Mouse (Mus musculus) gonadal fat pad, adult 2 months (tissue): ENCODE results near the gene Nt5dc2. TPM values are rescaled to one million over a fixed set of nuclear protein-coding genes. Genes with fewer than 3 reads are reported as not detected.

Experiments used
- DNase-seq: peaks from one replicate; pipeline ENCODE4 v3.0.0-alpha.2; 2012; ENCODE audit warnings: low read depth
- polyA plus RNA-seq: library from polyadenylated mRNA; depleted of rRNA; stranded (reverse); fragments of >200 nt; gene quantifications from 2 replicates; pipeline ENCODE4 v1.2.3, GENCODE M21; 2012

Nt5dc2 gene
- polyA plus RNA-seq, 1 experiment = 58.8 TPM

DNA sequence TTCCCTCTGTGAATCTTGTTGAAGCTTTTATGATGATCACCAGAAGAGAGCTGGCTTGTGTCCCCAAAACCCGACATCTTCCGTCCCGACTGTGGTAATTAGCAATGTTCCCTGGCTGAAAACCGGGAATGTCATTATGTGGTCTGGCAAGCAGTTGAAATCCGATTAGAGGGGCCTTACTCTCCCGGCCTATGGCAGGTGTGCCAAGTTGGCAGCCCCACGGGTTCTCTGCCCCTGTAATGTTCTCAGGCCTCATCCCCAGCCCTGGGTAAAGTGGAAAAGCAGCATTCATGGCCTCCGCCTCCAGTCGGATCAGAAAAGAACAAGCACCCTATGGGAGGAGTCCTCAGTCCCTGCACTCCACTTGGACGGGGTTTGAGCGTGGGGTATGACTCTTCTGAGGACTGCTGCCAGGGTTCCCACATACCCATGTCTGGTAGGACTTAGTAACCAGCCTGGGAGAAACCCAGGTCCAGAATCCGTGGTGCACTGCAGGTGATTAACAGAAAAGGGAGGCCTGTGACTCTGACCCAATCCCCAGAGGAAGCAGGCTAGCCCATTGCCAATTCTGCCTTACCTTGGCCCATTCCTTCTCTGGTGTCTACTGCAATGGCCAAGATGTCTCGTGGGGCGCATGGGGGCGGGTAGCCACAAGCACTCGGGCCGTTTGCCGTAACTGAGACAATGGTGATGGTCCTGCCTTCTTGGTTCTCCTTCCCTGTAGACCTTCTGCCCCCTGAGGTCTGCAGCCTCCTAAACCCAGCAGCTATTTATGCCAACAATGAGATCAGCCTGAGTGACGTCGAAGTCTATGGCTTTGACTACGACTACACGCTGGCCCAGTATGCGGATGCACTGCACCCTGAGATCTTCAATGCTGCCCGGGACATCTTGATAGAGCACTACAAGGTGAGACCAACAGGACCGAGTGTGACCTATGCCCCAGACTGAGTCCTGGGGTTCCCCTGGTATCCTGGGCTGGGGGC, 3.5 kb downstream of the Nt5dc2 start:
- no peak for DNase-seq

- no peak for DNase-seq
These were observed 4.9 kb downstream of the Nt5dc2 start for GRCm38 (mm10) chr14:31135495-31136410.

- DNase-seq = no peak
These were observed 5.8 kb downstream of the Nt5dc2 start for GRCm38 (mm10) chr14:31136411-31137280.

GRCm38 (mm10) chr14:31137281-31137595, 6.4 kb downstream of the Nt5dc2 start:
- DNase-seq = no peak

DNA sequence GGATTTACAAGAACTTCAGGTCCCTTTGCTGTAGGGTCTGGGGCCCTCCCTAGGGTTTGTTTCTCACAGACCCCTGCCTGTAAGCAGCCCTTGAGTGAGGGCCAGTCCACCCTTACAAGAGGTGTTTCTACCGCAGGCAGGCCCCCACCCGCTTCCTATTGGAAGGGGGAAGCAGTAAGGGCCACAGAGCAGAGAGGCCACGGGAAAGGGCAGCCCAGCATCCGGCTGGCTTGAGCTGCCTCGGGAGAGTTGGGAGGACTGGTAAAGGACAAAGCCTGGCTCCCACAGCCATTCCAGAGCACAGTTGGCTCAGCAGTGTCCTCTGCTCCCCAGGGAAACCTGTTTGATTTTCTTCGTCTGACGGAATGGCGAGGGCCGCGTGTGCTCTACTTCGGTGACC, 6.9 kb downstream of the Nt5dc2 start:
- no peak for DNase-seq

GRCm38 (mm10) chr14:31138219-31138896, 7.5 kb downstream of the Nt5dc2 start:
- DNase-seq = no peak

DNA sequence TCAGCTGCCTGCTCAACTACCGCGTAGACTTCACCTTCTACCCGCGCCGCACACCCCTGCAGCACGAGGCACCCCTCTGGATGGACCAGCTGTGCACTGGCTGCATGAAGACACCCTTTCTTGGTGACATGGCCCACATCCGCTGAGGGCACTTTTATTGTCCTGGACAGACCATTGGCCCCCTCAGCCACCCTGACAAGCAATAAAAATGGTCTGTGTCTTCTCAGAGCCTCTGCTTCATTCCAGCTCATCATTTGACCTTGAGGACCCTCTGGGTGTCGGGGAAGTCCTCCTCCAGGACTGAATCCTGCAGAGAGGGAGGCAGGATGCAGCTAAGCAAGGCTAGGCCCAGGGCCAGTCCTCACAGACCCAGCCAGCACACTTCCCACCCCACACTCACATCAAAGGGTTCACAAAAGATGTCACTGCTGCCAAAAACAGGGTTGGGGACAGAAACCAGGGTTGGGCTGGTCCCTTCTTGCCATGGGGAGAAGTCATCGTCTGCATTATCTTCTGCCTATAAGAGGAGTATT, 8.1 kb downstream of the Nt5dc2 start:
- no peak for DNase-seq

- no peak for DNase-seq
These were observed 8.8 kb downstream of the Nt5dc2 start for GRCm38 (mm10) chr14:31139666-31140065.

- no peak for DNase-seq
These were observed 9.3 kb downstream of the Nt5dc2 start for GRCm38 (mm10) chr14:31140141-31140540.

- no peak for DNase-seq
These were observed 10.2 kb downstream of the Nt5dc2 start for GRCm38 (mm10) chr14:31141011-31141410.

GRCm38 (mm10) chr14:31145694-31146093, 14.8 kb downstream of the Nt5dc2 start:
- DNase-seq = no peak

DNA sequence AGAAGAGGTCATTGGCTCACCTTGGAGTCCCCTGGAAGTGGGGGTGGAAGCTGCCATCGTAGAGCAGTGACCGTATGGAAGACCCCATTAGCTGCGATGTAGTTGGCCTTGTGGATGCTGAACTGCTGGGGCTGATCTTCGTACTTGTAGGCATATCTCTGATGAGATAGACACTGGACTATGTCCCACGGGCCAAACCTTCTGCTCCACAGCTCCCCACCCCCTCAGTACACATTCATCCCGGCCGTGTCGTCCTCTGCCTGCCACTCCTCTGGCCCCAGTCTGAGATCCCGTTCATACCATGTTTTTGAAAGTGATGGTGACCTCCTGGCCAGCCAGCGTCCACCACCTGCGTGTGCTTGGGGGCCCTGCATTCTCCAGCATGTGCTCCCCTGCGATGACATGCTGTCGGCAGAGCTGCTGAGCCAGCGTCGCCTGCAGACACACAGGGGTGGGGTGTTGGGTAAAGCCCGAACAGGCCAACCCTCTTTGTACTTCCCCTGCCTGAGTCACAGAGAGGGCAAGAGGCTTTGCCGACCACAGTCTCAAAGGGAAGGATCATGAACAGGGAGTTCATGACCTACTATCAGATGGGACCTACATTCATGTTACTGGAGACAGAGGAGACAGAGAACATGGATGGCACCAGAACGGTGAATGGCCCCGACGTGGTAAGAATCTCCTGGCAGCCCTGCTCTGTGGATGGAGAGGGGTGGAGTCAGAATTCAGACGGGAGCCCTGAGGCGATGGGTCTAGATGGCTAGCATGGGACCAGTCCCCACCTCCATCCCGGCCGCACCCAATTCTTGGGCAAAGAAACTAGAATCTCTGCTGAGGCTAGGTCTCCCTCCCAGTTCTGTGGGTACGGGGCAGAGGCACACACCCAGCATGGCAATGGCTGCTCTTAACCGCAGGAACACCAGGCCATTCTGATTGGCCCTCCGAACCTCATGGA, 29.6 kb downstream of the Nt5dc2 start:
- DNase-seq = no peak

DNA sequence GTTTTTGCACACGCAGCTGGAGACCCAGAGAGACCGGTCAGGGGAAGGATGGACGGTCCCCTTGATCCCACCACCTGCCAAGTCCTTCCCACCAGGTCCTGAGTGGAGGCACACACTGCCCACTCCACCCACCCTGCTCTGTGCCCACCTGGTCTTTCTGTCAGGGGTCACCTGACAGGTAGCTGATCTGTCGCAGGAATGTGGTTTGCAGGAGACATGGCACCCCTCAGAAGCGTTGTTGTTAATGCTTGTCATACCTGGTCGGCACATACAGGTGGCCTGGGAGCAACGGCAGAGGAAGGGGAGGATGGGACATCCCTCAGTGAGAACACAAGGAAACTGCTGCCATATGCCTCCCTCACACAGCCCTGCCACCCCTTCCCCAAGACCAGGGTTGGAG, 30.3 kb downstream of the Nt5dc2 start:
- no peak for DNase-seq

- no peak for DNase-seq
These were observed 30.8 kb downstream of the Nt5dc2 start for GRCm38 (mm10) chr14:31161638-31162037.

DNA sequence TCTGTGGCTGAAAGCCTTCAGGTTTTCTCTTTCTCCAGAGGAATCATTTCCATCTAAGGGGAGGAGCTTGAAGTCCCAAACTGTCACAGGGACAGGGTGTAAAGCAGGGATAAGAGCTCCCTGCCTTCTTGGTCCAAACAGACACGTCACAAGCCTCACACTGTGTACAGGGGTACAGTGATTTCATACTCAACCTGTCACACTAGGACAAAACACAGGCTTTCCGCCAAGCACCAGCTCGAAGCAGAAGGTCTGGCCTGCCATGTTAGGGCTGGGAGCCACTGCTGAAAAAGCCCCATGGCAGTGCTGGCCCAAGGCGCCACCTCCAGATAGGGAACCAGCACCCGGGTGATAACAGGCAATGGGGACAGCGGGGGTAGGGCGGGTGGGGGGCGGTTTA, 33.2 kb downstream of the Nt5dc2 start:
- DNase-seq = no peak

DNA sequence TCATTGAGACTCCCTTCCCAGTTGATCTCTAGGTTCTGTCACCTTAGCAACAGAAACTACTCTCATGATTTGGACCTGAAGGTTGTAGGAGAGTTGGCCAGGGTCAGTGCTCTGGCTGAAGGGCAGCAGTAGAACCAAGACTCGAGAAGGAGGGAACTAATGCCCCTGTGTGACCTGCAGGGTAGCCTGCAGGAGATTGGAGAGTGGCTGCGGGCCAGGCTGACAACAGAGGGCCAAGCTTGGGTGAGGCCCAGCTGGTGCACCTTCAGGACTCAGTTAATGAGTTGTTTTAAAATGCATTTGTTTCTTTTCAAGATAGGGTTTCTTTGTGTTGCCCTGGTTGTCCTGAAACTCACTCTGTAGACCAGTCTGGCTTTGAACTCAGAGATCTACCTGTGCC, 34.2 kb downstream of the Nt5dc2 start:
- DNase-seq = no peak

- DNase-seq = no peak
These were observed 34.6 kb downstream of the Nt5dc2 start for GRCm38 (mm10) chr14:31165458-31165857.

GRCm38 (mm10) chr14:31165991-31166630, 35.3 kb downstream of the Nt5dc2 start:
- DNase-seq = no peak

GRCm38 (mm10) chr14:31166827-31167226, 36.0 kb downstream of the Nt5dc2 start:
- no peak for DNase-seq
